ENCODE assay signal across 8 mouse cellular contexts in the genomic region with DNA sequence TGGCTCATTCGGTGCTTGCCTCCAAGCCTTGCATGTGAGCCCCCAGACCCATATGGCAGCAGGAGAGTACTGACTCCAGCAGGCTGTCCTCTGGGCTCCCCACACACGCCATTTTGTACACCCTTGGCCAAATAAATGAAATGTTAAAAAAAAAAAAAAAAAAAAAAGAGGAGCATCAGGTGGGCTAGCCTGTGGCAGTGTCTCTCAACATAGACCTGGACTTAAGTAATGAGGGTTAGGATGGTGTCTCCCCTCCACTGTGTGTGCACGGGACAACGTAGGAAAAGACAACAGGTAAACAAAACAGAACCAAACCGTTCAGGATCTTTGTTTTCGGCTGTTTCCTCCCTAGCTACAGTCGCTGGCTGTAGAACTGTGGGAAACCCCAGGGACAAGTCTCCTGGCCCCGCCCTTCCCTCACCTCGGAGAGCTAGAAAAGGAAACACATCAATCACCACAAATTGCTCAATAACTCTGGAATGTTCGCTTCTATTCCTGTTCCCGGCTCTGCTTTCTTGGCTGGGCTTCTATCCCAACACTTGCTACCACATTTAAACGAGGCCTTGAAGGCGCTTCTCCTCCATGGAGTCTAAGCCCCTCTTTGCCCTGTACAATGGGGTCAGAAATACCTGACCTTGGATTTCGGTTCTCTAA. TPM values are rescaled to one million over a fixed set of nuclear protein-coding genes. Genes with fewer than 3 reads are reported as not detected.
DNase-seq lines count a peak whose midpoint lies in the region; ATAC-seq lines count a peak whose summit lies in the region.

No protein-coding gene starts in this region.

- H3K27ac ChIP-seq in forebrain, embryonic 16.5 days (ENCODE audit: low read length) = peak overlapping the region; percentile 41; the same call in 1 of the 2 replicates
- H3K27ac ChIP-seq in hindbrain, embryonic 14.5 days = peak overlapping the region; percentile 64
- H3K27ac ChIP-seq in liver, embryonic 11.5 days (ENCODE audit: low read depth, low read length) = peak overlapping the region; percentile 81
- 0 out of 2 replicates have a peak overlapping the region, but pooled peaks have one; percentile 8 for H3K27ac ChIP-seq in neural tube, embryonic 12.5 days

- peak; percentile 62 to 69 for DNase-seq in adrenal gland, adult 18-20 months (ENCODE audit: low spot score in 2 of 2)
- DNase-seq in hindbrain, embryonic 14.5 days (ENCODE audit: low spot score) = no peak
- no peak for DNase-seq in liver, embryonic 11.5 days (ENCODE audit: low spot score)
- DNase-seq in cerebellum, postnatal 36 days = no peak
- DNase-seq in right cerebral cortex, postnatal 36 days (ENCODE audit: low spot score in 2 of 2) = no peak

- 64% methylated on average over 14 of the region's 14 CpGs for WGBS in forebrain, embryonic 16.5 days
- 59% methylated on average over 14 of the region's 14 CpGs for WGBS in hindbrain, embryonic 14.5 days
- WGBS in liver, embryonic 11.5 days = 32% methylated on average over 14 of the region's 14 CpGs
- 47% methylated on average over 14 of the region's 14 CpGs for WGBS in neural tube, embryonic 12.5 days

- no peaks in the 10 kb centered on the region for H3K27me3 ChIP-seq in forebrain, embryonic 16.5 days (replicated peaks; ENCODE audit: control insufficient read depth, insufficient read depth, low read length)
- H3K27me3 ChIP-seq in hindbrain, embryonic 14.5 days (ENCODE audit: control insufficient read depth, insufficient read depth, low read length) = no peaks in the 10 kb centered on the region
- H3K27me3 ChIP-seq in liver, embryonic 11.5 days (replicated peaks; ENCODE audit: control insufficient read depth, insufficient read depth, low read length) = no peaks in the 10 kb centered on the region
- H3K27me3 ChIP-seq in neural tube, embryonic 12.5 days (replicated peaks) = no peaks in the 10 kb centered on the region

- H3K4me1 ChIP-seq in forebrain, embryonic 16.5 days (replicated peaks; ENCODE audit: control insufficient read depth, insufficient read depth, low read length) = peaks cover 18% of the 10 kb centered on the region
- H3K4me1 ChIP-seq in hindbrain, embryonic 14.5 days (replicated peaks; ENCODE audit: control insufficient read depth, insufficient read depth, low read length) = peaks cover 14% of the 10 kb centered on the region; the same call in 1 of the 2 replicates
- peaks cover 45% of the 10 kb centered on the region for H3K4me1 ChIP-seq in liver, embryonic 11.5 days (replicated peaks; ENCODE audit: control insufficient read depth, insufficient read depth, low read length)
- H3K4me1 ChIP-seq in neural tube, embryonic 12.5 days = peaks cover 23% of the 10 kb centered on the region

- H3K36me3 ChIP-seq in forebrain, embryonic 16.5 days (ENCODE audit: control insufficient read depth, insufficient read depth) = no peaks in the 10 kb centered on the region
- 0 out of 2 replicates have a peak, but pooled peaks cover 4% of the 10 kb centered on the region for H3K36me3 ChIP-seq in hindbrain, embryonic 14.5 days (replicated peaks; ENCODE audit: control insufficient read depth, insufficient read depth)
- H3K36me3 ChIP-seq in liver, embryonic 11.5 days (ENCODE audit: control insufficient read depth, insufficient read depth, low read length) = no peaks in the 10 kb centered on the region
- no peaks in the 10 kb centered on the region for H3K36me3 ChIP-seq in neural tube, embryonic 12.5 days

- H3K4me2 ChIP-seq in forebrain, embryonic 16.5 days (ENCODE audit: low read length) = peak overlapping the region; percentile 42
- H3K4me2 ChIP-seq in hindbrain, embryonic 14.5 days (replicated peaks) = peak overlapping the region; percentile 47
- peak overlapping the region; percentile 79 for H3K4me2 ChIP-seq in liver, embryonic 11.5 days
- peak overlapping the region; percentile 47 for H3K4me2 ChIP-seq in neural tube, embryonic 12.5 days (replicated peaks)

- H3K9ac ChIP-seq in forebrain, embryonic 16.5 days (replicated peaks; ENCODE audit: low read depth, low read length) = no peak overlapping the region; the same call in 1 of the 2 replicates
- no peak overlapping the region for H3K9ac ChIP-seq in hindbrain, embryonic 14.5 days
- H3K9ac ChIP-seq in liver, embryonic 11.5 days (ENCODE audit: low read depth, low read length) = peak overlapping the region; percentile 50
- H3K9ac ChIP-seq in neural tube, embryonic 12.5 days = no peak overlapping the region

- no peaks in the 10 kb centered on the region for H3K9me3 ChIP-seq in forebrain, embryonic 16.5 days (ENCODE audit: control insufficient read depth, low read length)
- no peaks in the 10 kb centered on the region for H3K9me3 ChIP-seq in hindbrain, embryonic 14.5 days (ENCODE audit: control insufficient read depth, low read length)
- H3K9me3 ChIP-seq in liver, embryonic 11.5 days (ENCODE audit: control insufficient read depth, low read length) = no peaks in the 10 kb centered on the region
- H3K9me3 ChIP-seq in neural tube, embryonic 12.5 days = no peaks in the 10 kb centered on the region

- peak; percentile 22 for ATAC-seq in CD4-positive, CD25-positive, alpha-beta regulatory T cell, adult 4 months
- no peak for ATAC-seq in forebrain, embryonic 16.5 days
- no peak for ATAC-seq in hindbrain, embryonic 14.5 days (ENCODE audit: low FRiP score)
- ATAC-seq in liver, embryonic 11.5 days (replicated peaks; ENCODE audit: low FRiP score) = peak; percentile 19; the same call in 1 of the 2 replicates
- peak; percentile 17; the same call in 1 of the 2 replicates for ATAC-seq in neural tube, embryonic 12.5 days (ENCODE audit: low FRiP score, low read depth)

- peak overlapping the region; percentile 14 for H3K4me3 ChIP-seq in forebrain, embryonic 16.5 days (replicated peaks; ENCODE audit: low read length)
- peak overlapping the region; percentile 6; the same call in 1 of the 2 replicates for H3K4me3 ChIP-seq in hindbrain, embryonic 14.5 days (replicated peaks; ENCODE audit: low read length)
- peak overlapping the region; percentile 36 for H3K4me3 ChIP-seq in liver, embryonic 11.5 days (ENCODE audit: low read depth, low read length)
- H3K4me3 ChIP-seq in neural tube, embryonic 12.5 days = no peak overlapping the region; the same call in 1 of the 2 replicates

RNA-seq across cellular contexts. Expression of a gene that starts 0.7 kb away (rescaled TPM):
- 1 to 10 TPM; 1.5 to 2.0 TPM for polyA plus RNA-seq in CD4-positive, CD25-positive, alpha-beta regulatory T cell, adult 4 months (2017; shearing (Covaris generic))
- total RNA-seq in adrenal gland, adult 18-20 months (2021) = not detected
- polyA plus RNA-seq in forebrain, embryonic 16.5 days (2015; fragmentation: Nextera tagmentation; extraction: Ambion mirVana) = 1.6 and 1.8 TPM in 2 replicates
- 0.39 TPM in 1 of 2 replicates, not detected in the other for polyA plus RNA-seq in hindbrain, embryonic 14.5 days (2014; fragmentation: Nextera tagmentation; extraction: Ambion mirVana)
- 0.49 and 1.0 TPM in 2 replicates for polyA plus RNA-seq in liver, embryonic 11.5 days (2014; fragmentation: Nextera tagmentation; extraction: Ambion mirVana)
- polyA plus RNA-seq in neural tube, embryonic 12.5 days (2016; fragmentation: Nextera tagmentation; extraction: Ambion mirVana) = 1.6 and 3.0 TPM in 2 replicates

RNA-seq across cellular contexts. Expression of a gene that starts 17.8 kb away (rescaled TPM):
- 10 to 100 TPM; 40.6 to 51.4 TPM for polyA plus RNA-seq in CD4-positive, CD25-positive, alpha-beta regulatory T cell, adult 4 months (2017; shearing (Covaris generic))
- 10 to 100 TPM; 35.5 to 38.8 TPM for total RNA-seq in adrenal gland, adult 18-20 months (2021)
- 38.7 and 43.1 TPM in 2 replicates for polyA plus RNA-seq in forebrain, embryonic 16.5 days (2015; fragmentation: Nextera tagmentation; extraction: Ambion mirVana)
- 11.0 and 18.5 TPM in 2 replicates for polyA plus RNA-seq in hindbrain, embryonic 14.5 days (2014; fragmentation: Nextera tagmentation; extraction: Ambion mirVana)
- 18.6 and 21.5 TPM in 2 replicates for polyA plus RNA-seq in liver, embryonic 11.5 days (2014; fragmentation: Nextera tagmentation; extraction: Ambion mirVana)
- 40.3 and 40.9 TPM in 2 replicates for polyA plus RNA-seq in neural tube, embryonic 12.5 days (2016; fragmentation: Nextera tagmentation; extraction: Ambion mirVana)

RNA-seq across cellular contexts. Expression of a gene that starts 18.4 kb away (rescaled TPM):
- 100 to 1,000 TPM; 376 to 396 TPM for polyA plus RNA-seq in CD4-positive, CD25-positive, alpha-beta regulatory T cell, adult 4 months (2017; shearing (Covaris generic))
- 100 to 1,000 TPM; 539 to 784 TPM for total RNA-seq in adrenal gland, adult 18-20 months (2021)
- polyA plus RNA-seq in forebrain, embryonic 16.5 days (2015; fragmentation: Nextera tagmentation; extraction: Ambion mirVana) = 63.4 and 75.9 TPM in 2 replicates
- 53.2 and 71.4 TPM in 2 replicates for polyA plus RNA-seq in hindbrain, embryonic 14.5 days (2014; fragmentation: Nextera tagmentation; extraction: Ambion mirVana)
- 41.1 and 44.0 TPM in 2 replicates for polyA plus RNA-seq in liver, embryonic 11.5 days (2014; fragmentation: Nextera tagmentation; extraction: Ambion mirVana)
- polyA plus RNA-seq in neural tube, embryonic 12.5 days (2016; fragmentation: Nextera tagmentation; extraction: Ambion mirVana) = 51.4 and 57.5 TPM in 2 replicates

RNA-seq across cellular contexts. Expression of a gene that starts 20.3 kb away (rescaled TPM):
- not detected for polyA plus RNA-seq in CD4-positive, CD25-positive, alpha-beta regulatory T cell, adult 4 months (2017; shearing (Covaris generic))
- total RNA-seq in adrenal gland, adult 18-20 months (2021) = under 1 TPM; 0.76 to 0.77 TPM
- 16.2 and 21.9 TPM in 2 replicates for polyA plus RNA-seq in forebrain, embryonic 16.5 days (2015; fragmentation: Nextera tagmentation; extraction: Ambion mirVana)
- polyA plus RNA-seq in hindbrain, embryonic 14.5 days (2014; fragmentation: Nextera tagmentation; extraction: Ambion mirVana) = 17.5 and 22.3 TPM in 2 replicates
- polyA plus RNA-seq in liver, embryonic 11.5 days (2014; fragmentation: Nextera tagmentation; extraction: Ambion mirVana) = 0.71 and 1.1 TPM in 2 replicates
- 5.3 and 5.6 TPM in 2 replicates for polyA plus RNA-seq in neural tube, embryonic 12.5 days (2016; fragmentation: Nextera tagmentation; extraction: Ambion mirVana)

RNA-seq across cellular contexts. Expression of a gene that starts 24.8 kb away (rescaled TPM):
- polyA plus RNA-seq in CD4-positive, CD25-positive, alpha-beta regulatory T cell, adult 4 months (2017; shearing (Covaris generic)) = under 1 TPM; 0.41 to 0.77 TPM
- 10 to 100 TPM; 24.4 to 39.1 TPM for total RNA-seq in adrenal gland, adult 18-20 months (2021)
- polyA plus RNA-seq in forebrain, embryonic 16.5 days (2015; fragmentation: Nextera tagmentation; extraction: Ambion mirVana) = 6.3 and 7.5 TPM in 2 replicates
- polyA plus RNA-seq in hindbrain, embryonic 14.5 days (2014; fragmentation: Nextera tagmentation; extraction: Ambion mirVana) = 6.1 and 6.4 TPM in 2 replicates
- polyA plus RNA-seq in liver, embryonic 11.5 days (2014; fragmentation: Nextera tagmentation; extraction: Ambion mirVana) = 2.6 and 3.1 TPM in 2 replicates
- polyA plus RNA-seq in neural tube, embryonic 12.5 days (2016; fragmentation: Nextera tagmentation; extraction: Ambion mirVana) = 6.7 and 7.2 TPM in 2 replicates

Comparison
In these comparisons a context has a peak if more than half of its experiments do, and no peak if none do; other contexts are left out.
1. ATAC-seq: peak in CD4-positive, CD25-positive, alpha-beta regulatory T cell, adult 4 months (single experiment), liver, embryonic 11.5 days (single experiment) and neural tube, embryonic 12.5 days (single experiment); none in forebrain, embryonic 16.5 days (single experiment) and hindbrain, embryonic 14.5 days (single experiment).
2. DNase-seq: peak in adrenal gland, adult 18-20 months (2 of 2); none in hindbrain, embryonic 14.5 days (single experiment), liver, embryonic 11.5 days (single experiment), cerebellum, postnatal 36 days (0 of 2) and right cerebral cortex, postnatal 36 days (0 of 2).
3. H3K27ac ChIP-seq: peak in every context shown above with its lines; median percentile 81 in liver, embryonic 11.5 days; 64 in hindbrain, embryonic 14.5 days; 41 in forebrain, embryonic 16.5 days; 8 in neural tube, embryonic 12.5 days.
4. Peak in every context shown above with its lines, with median percentiles within 50 percentile points of each other: H3K4me2 ChIP-seq.